Mouse (Mus musculus): ENCODE measurements around the gene Gm4846. TPM values are rescaled to one million over a fixed set of nuclear protein-coding genes. Genes with fewer than 3 reads are reported as not detected.

Gene Gm4846
- polyA plus RNA-seq (2012; rRNA removed): 0.04 TPM in 1 of 2 replicates, not detected in the other

DNA sequence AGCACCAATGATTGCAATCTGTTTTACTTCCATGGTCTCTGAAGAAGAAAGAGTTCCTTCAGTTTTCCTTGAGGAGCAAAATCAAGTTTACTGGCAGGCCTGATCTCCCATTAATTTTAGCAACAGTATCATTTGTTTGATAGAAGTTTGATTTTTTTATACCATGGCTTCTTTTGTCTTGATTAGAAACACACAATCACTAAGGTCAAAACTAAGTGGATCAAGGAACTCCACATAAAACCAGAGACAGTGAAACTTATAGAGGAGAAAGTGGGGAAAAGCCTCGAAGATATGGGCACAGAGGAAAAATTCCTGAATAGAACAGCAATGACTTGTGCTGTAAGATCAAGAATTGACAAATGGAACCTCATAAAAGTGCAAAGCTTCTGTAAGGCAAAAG, at the start of gene Gm4846:
TSS of gene Gm4846 (minus strand) at position 101 of the 400 bp plus-strand sequence.

Other genes starting within 250 kb of the Gm4846 start
- gene Ildr2, start 243.4 kb downstream of the Gm4846 start, polyA plus RNA-seq (2012; rRNA removed): 6.3 and 6.6 TPM in 2 replicates
- 79.8 and 80.3 TPM in 2 replicates for gene Tada1, start 118.5 kb downstream of the Gm4846 start, polyA plus RNA-seq (2012; rRNA removed)
- gene Pogk, start 87.7 kb downstream of the Gm4846 start, polyA plus RNA-seq (2012; rRNA removed): 44.9 and 46.3 TPM in 2 replicates
- not detected in 2 replicates for gene Gm4847, start 150.1 kb upstream of the Gm4846 start, polyA plus RNA-seq (2012; rRNA removed)
- 0.01 TPM in 1 of 2 replicates, not detected in the other for gene Fmo9, start 184.3 kb upstream of the Gm4846 start, polyA plus RNA-seq (2012; rRNA removed)

All from central nervous system, embryonic 18 days (tissue).